13 mouse cellular contexts compared by ENCODE assay signal in the genomic region with DNA sequence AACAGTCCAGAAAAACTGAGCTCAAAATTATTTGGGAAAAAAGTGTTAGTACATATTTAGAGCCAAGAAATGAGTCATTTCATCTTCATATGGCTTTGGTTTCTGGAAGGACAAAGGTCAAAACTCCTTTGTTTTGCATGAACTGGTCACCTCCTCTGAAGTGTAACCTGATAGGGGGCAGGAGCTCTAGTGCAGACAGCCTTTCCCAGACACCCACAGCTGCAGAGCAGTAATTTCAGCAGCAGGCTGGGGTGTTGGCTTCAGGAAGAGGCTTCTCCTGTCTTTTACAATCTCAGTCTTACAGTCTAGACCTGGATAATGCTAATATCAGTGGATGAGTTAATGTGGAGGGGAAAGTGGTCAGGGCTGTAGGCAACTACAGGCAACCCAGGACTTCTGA.
DNase-seq lines count a peak whose midpoint lies in the region; ATAC-seq lines count a peak whose summit lies in the region.
"Had no signal": no experiment of that assay in that cellular context is flagged by ENCODE, and none has a peak within 500 bp of the region (broad histone marks: within the 10 kb centered on the region; RNA-seq: fewer than 3 reads in every experiment).

No protein-coding gene starts in this region.

- H3K9me3 ChIP-seq in limb, embryonic 13.5 days = no peaks in the 10 kb centered on the region
- no peaks in the 10 kb centered on the region for H3K9me3 ChIP-seq in forebrain, embryonic 16.5 days (ENCODE audit: control insufficient read depth, low read length)

- no peak overlapping the region for H3K9ac ChIP-seq in limb, embryonic 13.5 days
- H3K9ac ChIP-seq in forebrain, embryonic 16.5 days (replicated peaks; ENCODE audit: low read depth, low read length) = no peak overlapping the region

- H3K4me1 ChIP-seq in limb, embryonic 13.5 days = peaks cover 4% of the 10 kb centered on the region; the same call in 1 of the 2 replicates
- H3K4me1 ChIP-seq in forebrain, embryonic 16.5 days (replicated peaks; ENCODE audit: control insufficient read depth, insufficient read depth, low read length) = no peaks in the 10 kb centered on the region

- peak; percentile 19; the same call in 1 of the 2 replicates for ATAC-seq in limb, embryonic 13.5 days (ENCODE audit: low FRiP score, low read depth)
- no peak for ATAC-seq in forebrain, embryonic 16.5 days
- ATAC-seq: forebrain, embryonic 14.5 days had no signal

- H3K27me3 ChIP-seq in limb, embryonic 13.5 days = no peaks in the 10 kb centered on the region
- no peaks in the 10 kb centered on the region for H3K27me3 ChIP-seq in forebrain, embryonic 16.5 days (replicated peaks; ENCODE audit: control insufficient read depth, insufficient read depth, low read length)

- H3K4me3 ChIP-seq in limb, embryonic 13.5 days = no peak overlapping the region
- no peak overlapping the region for H3K4me3 ChIP-seq in forebrain, embryonic 16.5 days (replicated peaks; ENCODE audit: low read length)

- peak; percentile 4 for DNase-seq in adrenal gland, adult 8-10 months
- no peak for DNase-seq in adrenal gland, adult 18-20 months (ENCODE audit: low spot score in 2 of 2)
- DNase-seq in kidney, postnatal 4 days = peak; percentile 9 to 22
- DNase-seq in kidney, adult 18-20 months = no peak
- peak; percentile 78 for DNase-seq in embryo, embryonic 11 days
- DNase-seq in cerebellum, adult 11 months = no peak
- DNase-seq: B cell, adult 2 months; cerebellum, adult 9-10 months; left cerebral cortex, postnatal 4 days; midbrain, embryonic 14.5 days had no signal

- H3K27ac ChIP-seq in limb, embryonic 13.5 days = no peak overlapping the region
- no peak overlapping the region for H3K27ac ChIP-seq in forebrain, embryonic 16.5 days (ENCODE audit: low read length)

- no peaks in the 10 kb centered on the region for H3K36me3 ChIP-seq in limb, embryonic 13.5 days
- H3K36me3 ChIP-seq in forebrain, embryonic 16.5 days (ENCODE audit: control insufficient read depth, insufficient read depth) = no peaks in the 10 kb centered on the region

- H3K4me2 ChIP-seq in limb, embryonic 13.5 days (replicated peaks) = no peak overlapping the region
- H3K4me2 ChIP-seq in forebrain, embryonic 16.5 days (ENCODE audit: low read length) = no peak overlapping the region

Comparison
In these comparisons a context has a peak if more than half of its experiments do, and no peak if none do; other contexts are left out.
1. DNase-seq: peak in adrenal gland, adult 8-10 months (single experiment), kidney, postnatal 4 days (2 of 2) and embryo, embryonic 11 days (single experiment); none in adrenal gland, adult 18-20 months (0 of 2), kidney, adult 18-20 months (single experiment) and cerebellum, adult 11 months (single experiment).